Mouse (Mus musculus) CH12.LX (cell line): ENCODE measurements around the gene Ehd3.

Experiments used
- CHD1 ChIP-seq: IDR thresholded peaks from 2 replicates; pipeline ENCODE4 v1.6.1; 2012; ENCODE audit warnings: low read depth, low read length, improper control_type of control experiment, inconsistent platforms
- CHD2 ChIP-seq: IDR thresholded peaks from 2 replicates; pipeline ENCODE4 v1.6.1; 2011; ENCODE audit warnings: low read length, improper control_type of control experiment
- CTCF ChIP-seq, 2 experiments: IDR thresholded peaks in 1 of 2; conservative IDR thresholded peaks in 1 of 2; 2 replicates each; pipeline ENCODE4 v1.5.1; 2011 to 2012; ENCODE audit warnings: low read depth in 2 of 2, low read length in 2 of 2, improper control_type of control experiment in 1 of 2, inconsistent platforms in 1 of 2, mild to moderate bottlenecking in 1 of 2, moderate library complexity in 1 of 2
- EP300 ChIP-seq: IDR thresholded peaks from 2 replicates; pipeline ENCODE4 v1.6.1; 2011; ENCODE audit warnings: low read length, improper control_type of control experiment
- HCFC1 ChIP-seq: IDR thresholded peaks from 2 replicates; pipeline ENCODE4 v1.6.1; 2012; ENCODE audit warnings: low read depth, mild to moderate bottlenecking, inconsistent platforms, low read length, improper control_type of control experiment
- MEF2A ChIP-seq: IDR thresholded peaks from 2 replicates; pipeline ENCODE4 v1.6.1; 2014; ENCODE audit warnings: low read depth, mild to moderate bottlenecking, inconsistent platforms, low read length, improper control_type of control experiment, borderline replicate concordance
- NELFE ChIP-seq: IDR thresholded peaks from 2 replicates; pipeline ENCODE4 v1.6.1; 2011; ENCODE audit warnings: low read depth, low read length, improper control_type of control experiment
- POLR2A ChIP-seq: IDR thresholded peaks from 2 replicates; pipeline ENCODE4 v1.6.1; 2011; ENCODE audit warnings: low read depth, mild to moderate bottlenecking, improper control_type of control experiment, low read length
- UBTF ChIP-seq: IDR thresholded peaks from 2 replicates; pipeline ENCODE4 v1.6.1; 2012; ENCODE audit warnings: low read depth, mild to moderate bottlenecking, inconsistent platforms, low read length, improper control_type of control experiment, moderate library complexity
- ZKSCAN1 ChIP-seq: IDR thresholded peaks from 2 replicates; pipeline ENCODE4 v1.6.1; 2012; ENCODE audit warnings: low read depth, inconsistent platforms, low read length, improper control_type of control experiment, borderline replicate concordance

DNA sequence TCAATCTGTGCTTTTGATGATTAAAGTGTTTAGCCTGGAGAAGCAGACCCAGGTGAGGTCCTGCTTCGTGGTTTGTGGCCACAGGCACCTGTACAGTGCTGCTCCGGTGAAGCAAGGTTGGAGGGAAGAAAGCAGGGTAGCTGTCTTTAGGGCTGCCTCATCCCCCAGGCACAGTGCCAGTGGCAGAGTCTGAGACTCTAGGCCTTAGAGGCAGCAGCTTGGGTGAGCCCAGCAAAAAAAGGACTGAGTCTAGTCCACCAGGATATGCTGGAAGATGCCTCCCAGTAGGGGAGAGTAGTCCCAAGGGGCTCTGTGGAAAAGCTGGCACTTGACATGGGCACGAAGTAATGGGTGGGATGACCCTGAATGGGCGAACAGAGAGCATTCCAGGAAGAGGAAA, 15.0 kb downstream of the Ehd3 start:
- TF ChIP-seq CHD2 (no peak), EP300 (no peak), CHD1 (no peak), ZKSCAN1 (no peak), CTCF (conservative IDR thresholded peaks at IDR 0.05 in 1 of 2, IDR thresholded peaks at IDR 0.05 in 1 of 2; ENCODE audit: low read depth in 2 of 2, low read length in 2 of 2) (no peak), MEF2A (no peak), UBTF (no peak), POLR2A (no peak), HCFC1 (no peak), NELFE (no peak)
